Mouse (Mus musculus): ENCODE results near the gene Cav2. TPM values are rescaled to one million over a fixed set of nuclear protein-coding genes. Genes with fewer than 3 reads are reported as not detected.
A peak's percentile ranks its signal among the peaks of the same experiment; 100 is the strongest.

Gene Cav2
- polyA plus RNA-seq (2012; rRNA removed) (7.6 and 8.6 TPM in 2 replicates), polyA plus RNA-seq (2014; fragmentation: Nextera tagmentation; extraction: Ambion mirVana) (18.6 TPM in 2 replicates)

DNA sequence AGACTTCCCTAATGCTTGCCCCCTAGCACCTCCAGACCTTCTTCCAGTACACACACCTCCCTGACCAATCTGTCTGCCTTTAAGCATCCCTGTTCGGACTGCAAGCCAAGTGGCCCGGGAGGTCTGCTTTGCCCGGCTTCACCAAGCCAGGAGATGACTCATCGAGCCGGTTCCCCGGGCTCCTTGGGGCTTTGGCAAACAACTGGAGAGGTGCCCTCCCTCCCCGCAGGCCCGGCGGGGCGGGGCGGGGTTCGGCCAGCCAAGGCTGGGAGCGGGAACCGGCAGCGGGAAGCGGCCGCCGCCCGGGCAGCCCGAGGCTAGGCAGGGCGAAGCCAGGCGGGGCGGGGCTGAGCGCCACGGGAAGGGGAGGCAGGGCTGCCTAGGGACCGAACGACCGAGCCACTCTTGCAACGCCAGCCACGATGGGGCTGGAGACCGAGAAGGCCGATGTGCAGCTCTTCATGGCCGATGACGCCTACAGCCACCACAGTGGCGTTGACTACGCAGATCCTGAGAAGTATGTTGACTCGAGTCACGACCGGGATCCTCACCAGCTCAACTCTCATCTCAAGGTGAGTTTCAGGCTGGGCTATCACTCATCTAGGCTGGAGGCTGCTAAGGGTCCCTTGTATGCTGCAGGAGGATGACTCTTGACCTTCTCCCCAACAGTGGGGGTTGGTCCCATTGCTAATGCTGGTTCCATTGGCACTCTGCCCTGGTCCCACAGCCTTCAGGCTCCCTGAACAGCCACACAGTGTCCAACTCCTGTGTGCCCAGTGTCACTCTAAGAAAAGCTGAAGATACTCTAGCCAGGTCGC is at the start of gene Cav2:
Cav2 (plus strand) TSS at position 247 of the 818 bp plus-strand sequence.
- Histone ChIP-seq H3K4me1 (ENCODE audit: control insufficient read depth, insufficient read depth, low read length) (peaks cover 4% of the 10 kb centered on the region; the same call in 1 of the 2 replicates), H3K36me3 (ENCODE audit: control insufficient read depth, insufficient read depth, low read length) (no peaks in the 10 kb centered on the region), H3K27me3 (ENCODE audit: control insufficient read depth, insufficient read depth, low read length) (no peaks in the 10 kb centered on the region), H3K4me3 (replicated peaks; ENCODE audit: low read length) (peak within 1 kb of the TSS; percentile 54), H3K9ac (ENCODE audit: low read depth, low read length, severe bottlenecking) (peak within 1 kb of the TSS; percentile 75), H3K4me2 (replicated peaks; ENCODE audit: low read depth, low read length, severe bottlenecking) (peak within 1 kb of the TSS; percentile 93), H3K27ac (replicated peaks; ENCODE audit: low read depth, low read length) (peak within 1 kb of the TSS; percentile 48), H3K9me3 (ENCODE audit: control insufficient read depth, low read length) (no peaks in the 10 kb centered on the region)
- 2% methylated on average over 33 of the region's 40 CpGs for WGBS
- DNase-seq (ENCODE audit: low spot score) (peak; percentile 50), ATAC-seq (ENCODE audit: low FRiP score, low read depth) (peak; percentile 72; the same call in 1 of the 2 replicates)
- no peak for TF ChIP-seq POLR2A (IDR thresholded peaks at IDR 0.05; ENCODE audit: borderline replicate concordance, extremely low read depth, insufficient read depth, insufficient read length)

GRCm38 (mm10) chr6:17239693-17240092 is 41.3 kb upstream of the Cav2 start:
- H3K4me3 ChIP-seq (replicated peaks; ENCODE audit: low read length) = no peak overlapping the region

DNA sequence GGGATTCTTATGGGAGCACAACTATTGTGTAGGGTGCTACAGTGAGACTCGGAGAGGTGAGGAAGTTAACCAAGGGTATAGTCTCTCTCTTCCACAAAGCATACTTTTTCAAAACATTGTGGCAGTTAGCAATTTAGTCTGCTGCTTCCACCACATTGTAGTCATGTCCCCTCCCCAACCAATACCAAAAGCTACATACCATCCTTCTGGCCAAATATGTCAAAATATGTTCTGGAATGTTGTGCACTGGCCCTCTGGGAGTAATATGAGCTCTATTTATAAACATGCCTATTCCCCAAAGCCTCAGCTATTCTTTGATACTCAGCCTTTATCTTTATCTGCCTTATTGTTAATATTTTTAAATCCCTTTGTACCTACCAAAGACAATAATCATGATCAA is 40.0 kb upstream of the Cav2 start:
- Histone ChIP-seq H3K27me3 (ENCODE audit: control insufficient read depth, insufficient read depth, low read length) (no peaks in the 10 kb centered on the region), H3K4me2 (replicated peaks; ENCODE audit: low read depth, low read length, severe bottlenecking) (no peak overlapping the region), H3K9me3 (ENCODE audit: control insufficient read depth, low read length) (no peaks in the 10 kb centered on the region), H3K4me1 (ENCODE audit: control insufficient read depth, insufficient read depth, low read length) (no peaks in the 10 kb centered on the region), H3K9ac (ENCODE audit: low read depth, low read length, severe bottlenecking) (no peak overlapping the region), H3K4me3 (replicated peaks; ENCODE audit: low read length) (no peak overlapping the region), H3K36me3 (ENCODE audit: control insufficient read depth, insufficient read depth, low read length) (no peaks in the 10 kb centered on the region), H3K27ac (replicated peaks; ENCODE audit: low read depth, low read length) (no peak overlapping the region)
- ATAC-seq (ENCODE audit: low FRiP score, low read depth) = no peak
- DNase-seq (ENCODE audit: low spot score) = no peak
- no peak for TF ChIP-seq POLR2A (IDR thresholded peaks at IDR 0.05; ENCODE audit: borderline replicate concordance, extremely low read depth, insufficient read depth, insufficient read length)
- 95% methylated on average over 1 of the region's 1 CpGs for WGBS

More at GRCm38 (mm10) chr6:17239693-17240092, 41.3 kb upstream of the Cav2 start:
- Histone ChIP-seq H3K9ac (ENCODE audit: low read depth, low read length, severe bottlenecking) (no peak overlapping the region), H3K27me3 (ENCODE audit: control insufficient read depth, insufficient read depth, low read length) (no peaks in the 10 kb centered on the region), H3K9me3 (ENCODE audit: control insufficient read depth, low read length) (no peaks in the 10 kb centered on the region), H3K4me1 (ENCODE audit: control insufficient read depth, insufficient read depth, low read length) (no peaks in the 10 kb centered on the region), H3K36me3 (ENCODE audit: control insufficient read depth, insufficient read depth, low read length) (no peaks in the 10 kb centered on the region), H3K27ac (replicated peaks; ENCODE audit: low read depth, low read length) (no peak overlapping the region), H3K4me2 (replicated peaks; ENCODE audit: low read depth, low read length, severe bottlenecking) (no peak overlapping the region)
- TF ChIP-seq POLR2A (IDR thresholded peaks at IDR 0.05; ENCODE audit: borderline replicate concordance, extremely low read depth, insufficient read depth, insufficient read length) = no peak
- no peak for ATAC-seq (ENCODE audit: low FRiP score, low read depth)
- no peak for DNase-seq (ENCODE audit: low spot score)
- WGBS = 90% methylated on average over 1 of the region's 1 CpGs

DNA sequence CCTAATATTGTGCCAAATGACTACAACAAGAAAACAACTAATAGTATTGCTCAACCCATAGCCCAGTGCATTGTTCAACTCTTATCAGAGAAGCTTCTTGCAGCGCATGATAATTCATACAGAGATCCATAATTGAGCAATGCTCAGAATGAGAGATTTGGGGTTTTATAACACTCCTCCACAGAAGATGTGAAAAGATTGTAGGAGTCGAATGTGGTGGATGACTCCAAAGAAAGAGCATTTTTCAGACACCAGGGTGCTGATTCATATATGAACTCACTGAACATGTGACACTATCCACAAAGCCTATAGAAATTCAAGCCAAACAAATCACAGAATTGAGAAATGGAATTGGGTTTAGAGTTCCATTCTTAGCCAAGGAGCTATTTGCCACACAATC is 34.0 kb upstream of the Cav2 start:
- Histone ChIP-seq H3K27me3 (ENCODE audit: control insufficient read depth, insufficient read depth, low read length) (no peaks in the 10 kb centered on the region), H3K4me3 (replicated peaks; ENCODE audit: low read length) (no peak overlapping the region), H3K9me3 (ENCODE audit: control insufficient read depth, low read length) (no peaks in the 10 kb centered on the region), H3K27ac (replicated peaks; ENCODE audit: low read depth, low read length) (no peak overlapping the region), H3K36me3 (ENCODE audit: control insufficient read depth, insufficient read depth, low read length) (no peaks in the 10 kb centered on the region), H3K4me1 (ENCODE audit: control insufficient read depth, insufficient read depth, low read length) (no peaks in the 10 kb centered on the region), H3K4me2 (replicated peaks; ENCODE audit: low read depth, low read length, severe bottlenecking) (no peak overlapping the region), H3K9ac (ENCODE audit: low read depth, low read length, severe bottlenecking) (no peak overlapping the region)
- WGBS = 94% methylated on average over 2 of the region's 2 CpGs
- TF ChIP-seq POLR2A (IDR thresholded peaks at IDR 0.05; ENCODE audit: borderline replicate concordance, extremely low read depth, insufficient read depth, insufficient read length) = no peak
- ATAC-seq (ENCODE audit: low FRiP score, low read depth) (no peak), DNase-seq (ENCODE audit: low spot score) (no peak)

DNA sequence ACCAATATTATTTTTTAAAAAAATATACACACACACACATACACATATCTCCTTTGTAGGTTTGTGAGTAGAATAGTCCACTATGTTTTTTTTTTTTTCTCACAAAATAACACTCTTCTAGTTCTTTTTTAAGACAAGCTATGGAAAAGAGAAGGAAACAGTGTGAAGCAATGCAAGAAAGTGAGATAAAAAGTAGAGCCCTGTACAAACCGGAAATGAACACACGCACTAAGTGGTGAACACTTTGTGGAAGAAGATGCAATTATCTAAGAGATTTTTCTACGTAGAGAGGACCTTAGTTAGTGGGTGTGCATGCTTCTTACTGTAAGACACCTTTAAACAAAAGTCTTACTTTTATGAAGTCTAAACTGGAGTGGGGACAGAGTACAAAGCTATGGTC is 33.3 kb upstream of the Cav2 start:
- Histone ChIP-seq H3K36me3 (ENCODE audit: control insufficient read depth, insufficient read depth, low read length) (no peaks in the 10 kb centered on the region), H3K4me1 (ENCODE audit: control insufficient read depth, insufficient read depth, low read length) (no peaks in the 10 kb centered on the region), H3K27me3 (ENCODE audit: control insufficient read depth, insufficient read depth, low read length) (no peaks in the 10 kb centered on the region), H3K27ac (replicated peaks; ENCODE audit: low read depth, low read length) (no peak overlapping the region), H3K9me3 (ENCODE audit: control insufficient read depth, low read length) (no peaks in the 10 kb centered on the region), H3K4me3 (replicated peaks; ENCODE audit: low read length) (no peak overlapping the region), H3K9ac (ENCODE audit: low read depth, low read length, severe bottlenecking) (no peak overlapping the region), H3K4me2 (replicated peaks; ENCODE audit: low read depth, low read length, severe bottlenecking) (no peak overlapping the region)
- DNase-seq (ENCODE audit: low spot score) = no peak
- no peak for ATAC-seq (ENCODE audit: low FRiP score, low read depth)
- TF ChIP-seq POLR2A (IDR thresholded peaks at IDR 0.05; ENCODE audit: borderline replicate concordance, extremely low read depth, insufficient read depth, insufficient read length) = no peak
- 88% methylated on average over 3 of the region's 3 CpGs for WGBS

Data from limb, embryonic 14.5 days (tissue).